Mouse (Mus musculus) right cerebral cortex, postnatal 25 days (tissue): ENCODE data around the gene Hspa1b.
"Not testable (repeated sequence)": the region's sequence is repeated elsewhere in the genome, so short reads cannot be mapped to it uniquely, and the experiment has no call there.

Experiments
- DNase-seq: peaks from one replicate; pipeline ENCODE4 v3.0.0; 2022

The Hspa1b gene

GRCm38 (mm10) chr17:34981690-34982180 lies 22.7 kb upstream of the Hspa1b start, which contains the start of gene Lsm2:
Lsm2 (plus strand) TSS chr17:34981862.
- peak; percentile 96 for DNase-seq

DNA sequence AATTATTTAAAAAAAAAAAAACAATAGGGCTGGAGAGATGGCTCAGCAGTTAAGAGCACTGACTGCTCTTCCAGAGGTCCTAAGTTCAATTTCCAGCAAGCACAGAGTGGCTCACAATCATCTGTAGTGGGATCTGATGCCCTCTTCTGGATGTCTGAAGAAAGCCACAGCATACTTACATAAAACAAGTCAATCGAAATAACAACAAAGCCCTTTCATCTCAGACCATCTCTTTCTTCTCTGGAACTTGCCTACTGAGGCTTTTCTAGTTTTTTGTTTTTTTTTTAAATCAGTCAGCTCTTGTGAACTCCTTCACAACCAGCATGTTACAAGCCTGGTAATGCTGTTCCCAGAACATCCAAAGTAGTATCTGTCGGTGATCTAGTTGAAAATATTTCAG lies 21.6 kb upstream of the Hspa1b start:
- no peak for DNase-seq

DNA sequence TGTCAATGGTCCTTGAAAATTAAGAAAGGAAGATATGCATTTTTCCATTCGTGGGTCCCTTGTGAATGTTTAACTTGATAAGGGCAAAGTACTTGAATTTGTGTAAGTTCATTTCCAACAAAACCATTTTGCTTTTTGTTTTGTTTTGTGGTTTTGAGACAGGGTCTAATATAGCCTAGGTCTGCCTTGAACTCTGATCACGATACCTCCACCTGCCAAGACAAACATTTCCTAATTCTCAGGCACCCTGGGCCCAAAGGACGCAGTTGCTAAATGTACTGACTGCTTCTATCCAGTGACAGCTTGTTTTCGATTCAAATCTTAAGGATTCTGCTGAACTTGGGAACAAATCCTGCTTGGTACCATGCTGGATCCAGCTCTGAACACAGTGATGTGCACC lies 20.6 kb upstream of the Hspa1b start:
- no peak for DNase-seq

- DNase-seq, result no peak
Observed at GRCm38 (mm10) chr17:34978239-34978638, 19.2 kb upstream of the Hspa1b start.

GRCm38 (mm10) chr17:34977000-34977399 lies 18.0 kb upstream of the Hspa1b start:
- no peak for DNase-seq

DNA sequence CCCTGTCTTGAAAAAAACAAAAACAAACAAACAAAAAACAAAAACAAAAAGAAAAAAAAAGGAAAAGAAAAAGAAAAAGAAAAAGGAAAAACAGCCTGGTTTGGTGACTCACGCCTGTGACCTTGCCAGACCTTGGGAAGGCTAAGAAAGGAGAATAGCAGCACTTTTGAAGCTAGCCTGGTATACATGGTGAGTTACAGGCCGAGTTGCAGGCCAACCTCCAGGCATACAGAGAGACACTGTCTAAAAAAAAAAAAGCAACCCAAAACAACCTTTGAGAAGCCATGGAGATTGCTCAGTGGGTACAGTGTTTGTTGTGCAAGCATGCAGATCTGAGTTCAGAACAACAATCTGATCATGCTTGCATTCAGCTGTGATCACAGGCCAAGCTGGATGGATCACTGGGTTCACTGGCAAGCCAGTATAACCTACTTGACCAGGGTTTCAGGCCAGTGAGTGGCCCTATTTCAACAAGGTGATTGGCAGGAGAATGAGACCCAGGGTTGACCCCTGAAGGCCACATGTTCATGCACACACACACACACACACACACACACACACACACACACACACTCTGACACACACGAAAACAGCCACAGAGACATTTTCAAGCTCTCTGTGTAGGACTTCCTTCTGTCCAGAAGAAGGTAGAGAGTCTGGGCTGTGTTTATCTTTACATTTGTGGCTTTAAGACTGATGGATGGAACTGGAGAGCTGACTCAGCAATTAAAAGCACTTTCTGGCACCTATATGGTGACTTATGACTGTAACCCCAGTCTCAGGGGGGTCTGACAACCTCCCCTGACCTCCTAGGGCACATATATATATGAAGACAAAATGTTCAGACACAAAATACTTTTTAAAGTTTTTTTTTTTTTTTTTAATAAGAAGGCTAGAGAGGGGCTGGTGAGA lies 16.8 kb upstream of the Hspa1b start:
- no peak for DNase-seq

GRCm38 (mm10) chr17:34972069-34972749 lies 13.2 kb upstream of the Hspa1b start, which contains the start of the genes Hspa1a and Hspa1l:
Hspa1a (minus strand) TSS chr17:34972156.
Hspa1l (plus strand) TSS chr17:34972703.
- DNase-seq, result peak; percentile 80

DNA sequence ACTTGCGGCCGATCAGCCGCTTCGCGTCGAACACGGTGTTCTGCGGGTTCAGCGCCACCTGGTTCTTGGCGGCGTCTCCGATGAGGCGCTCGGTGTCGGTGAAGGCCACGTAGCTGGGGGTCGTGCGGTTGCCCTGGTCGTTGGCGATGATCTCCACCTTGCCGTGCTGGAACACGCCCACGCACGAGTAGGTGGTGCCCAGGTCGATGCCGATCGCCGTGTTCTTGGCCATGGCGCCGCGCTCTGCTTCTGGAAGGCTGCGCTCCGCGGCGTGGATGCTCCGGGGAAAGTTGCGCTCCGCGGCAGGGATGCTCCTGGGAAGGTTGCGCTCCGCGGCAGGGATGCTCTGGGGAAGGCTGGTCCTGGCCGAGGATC lies 12.6 kb upstream of the Hspa1b start:
- DNase-seq, result not testable (repeated sequence)

DNA sequence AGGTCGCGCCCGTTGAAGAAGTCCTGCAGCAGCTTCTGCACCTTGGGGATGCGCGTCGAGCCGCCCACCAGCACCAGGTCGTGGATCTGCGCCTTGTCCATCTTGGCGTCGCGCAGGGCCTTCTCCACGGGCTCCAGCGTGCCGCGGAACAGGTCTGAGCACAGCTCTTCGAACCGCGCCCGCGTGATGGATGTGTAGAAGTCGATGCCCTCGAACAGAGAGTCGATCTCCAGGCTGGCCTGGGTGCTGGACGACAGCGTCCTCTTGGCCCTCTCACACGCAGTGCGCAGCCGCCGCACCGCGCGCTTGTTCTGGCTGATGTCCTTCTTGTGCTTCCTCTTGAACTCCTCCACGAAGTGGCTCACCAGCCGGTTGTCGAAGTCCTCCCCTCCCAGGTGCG lies 11.8 kb upstream of the Hspa1b start:
- DNase-seq, result not testable (repeated sequence)

DNA sequence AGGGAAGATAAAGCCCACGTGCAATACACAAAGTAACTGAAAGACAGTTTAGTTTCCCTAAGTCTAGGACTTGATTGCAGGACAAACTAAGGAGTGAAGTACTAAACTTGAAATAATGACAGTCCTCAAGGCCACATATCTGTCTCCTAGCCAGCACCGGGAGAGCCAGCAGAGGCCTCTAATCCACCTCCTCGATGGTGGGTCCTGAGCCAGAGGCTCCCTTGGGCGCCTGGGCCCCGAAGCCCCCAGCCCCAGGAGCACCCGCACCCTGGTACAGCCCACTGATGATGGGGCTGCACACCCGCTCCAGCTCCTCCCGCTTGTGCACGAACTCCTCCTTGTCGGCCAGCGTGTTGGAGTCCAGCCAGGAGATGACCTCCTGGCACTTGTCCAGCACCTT lies 10.8 kb upstream of the Hspa1b start, which contains the start of gene Gm20481:
Gene Gm20481 (plus strand): TSS at position 91 of the 400 bp plus-strand sequence.
- DNase-seq, result not testable (repeated sequence)

DNA sequence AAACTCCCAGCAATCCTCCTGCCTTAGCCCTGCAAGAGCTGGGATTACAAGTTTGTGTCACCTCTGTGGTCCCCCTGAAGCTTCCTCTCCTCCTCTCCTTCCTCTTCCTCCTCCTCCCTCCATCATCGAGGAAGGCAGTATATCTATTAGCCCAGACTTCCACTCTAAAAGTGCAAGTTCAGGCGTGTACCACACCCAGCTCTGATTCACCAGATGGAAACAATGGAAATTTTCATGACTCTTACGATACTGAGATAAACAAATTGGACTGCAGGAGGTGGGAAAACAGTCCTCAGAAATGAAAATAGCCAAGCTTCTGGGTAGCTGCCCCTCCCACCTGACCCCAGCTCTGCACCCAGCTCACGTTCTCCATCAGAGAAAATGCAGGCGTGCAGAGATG lies 6.6 kb upstream of the Hspa1b start:
- DNase-seq, result no peak

DNA sequence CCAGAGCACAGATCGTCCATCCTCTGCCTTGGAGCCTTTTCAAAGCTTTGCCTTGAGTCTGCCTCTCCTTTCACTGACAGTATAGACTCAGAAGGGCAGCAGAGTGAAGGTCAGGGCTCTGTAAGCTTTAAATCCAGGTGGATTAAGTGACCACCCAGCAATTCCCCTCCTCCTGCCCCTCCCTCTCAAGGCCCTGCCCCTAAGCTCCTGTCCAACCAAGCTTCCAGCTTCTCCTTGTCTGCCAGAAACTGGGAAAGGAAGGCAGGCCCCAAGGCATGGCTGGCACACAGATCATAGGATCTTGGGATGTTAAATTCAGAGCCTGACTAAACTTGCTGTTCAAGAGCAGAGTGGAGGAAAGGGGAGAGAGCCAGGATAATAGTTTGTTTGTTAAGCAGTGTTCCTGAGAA lies 5.6 kb upstream of the Hspa1b start:
- no peak for DNase-seq

- DNase-seq, result no peak
Observed at GRCm38 (mm10) chr17:34962841-34963240, 3.8 kb upstream of the Hspa1b start.

GRCm38 (mm10) chr17:34962125-34962524 lies 3.1 kb upstream of the Hspa1b start:
- DNase-seq, result no peak

GRCm38 (mm10) chr17:34960702-34961493 lies 1.9 kb upstream of the Hspa1b start:
- DNase-seq, result no peak

DNA sequence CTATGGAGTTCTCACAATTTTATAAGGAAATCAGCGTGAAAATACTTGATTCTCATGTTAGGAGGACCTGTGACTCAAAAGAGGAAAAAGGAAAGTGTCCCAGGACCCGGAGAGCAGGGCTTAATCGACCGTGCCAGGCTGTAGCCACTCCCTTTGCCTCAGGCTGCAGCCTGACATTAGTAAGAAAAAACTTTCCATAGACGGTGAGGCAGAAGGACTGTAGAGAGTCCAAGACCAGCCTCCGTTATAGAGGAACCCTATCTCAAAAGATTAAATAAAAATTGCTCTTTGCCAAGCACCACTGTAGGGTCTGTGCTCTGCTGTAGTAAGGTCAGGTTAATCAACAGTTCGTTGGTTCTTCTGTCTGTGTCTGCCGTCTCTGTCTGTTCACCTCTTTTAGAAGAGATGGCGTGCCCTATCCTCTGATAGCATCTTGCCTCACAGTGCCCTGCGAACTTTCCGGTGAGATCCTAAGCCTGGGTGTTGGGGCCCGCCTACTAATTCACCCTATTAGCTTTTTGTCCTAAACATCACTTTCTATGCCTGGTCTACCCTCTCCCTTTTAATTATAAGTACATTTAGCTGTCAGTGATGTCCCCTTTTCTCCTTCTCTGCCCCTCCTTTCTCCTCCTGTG lies 960 bp upstream of the Hspa1b start:
- no peak for DNase-seq

DNA sequence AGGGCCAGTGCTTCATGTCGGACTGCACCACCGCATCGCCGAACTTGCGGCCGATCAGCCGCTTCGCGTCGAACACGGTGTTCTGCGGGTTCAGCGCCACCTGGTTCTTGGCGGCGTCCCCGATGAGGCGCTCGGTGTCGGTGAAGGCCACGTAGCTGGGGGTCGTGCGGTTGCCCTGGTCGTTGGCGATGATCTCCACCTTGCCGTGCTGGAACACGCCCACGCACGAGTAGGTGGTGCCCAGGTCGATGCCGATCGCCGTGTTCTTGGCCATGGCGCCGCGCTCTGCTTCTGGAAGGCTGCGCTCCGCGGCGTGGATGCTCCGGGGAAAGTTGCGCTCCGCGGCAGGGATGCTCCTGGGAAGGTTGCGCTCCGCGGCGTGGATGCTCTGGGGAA lies 306 bp downstream of the Hspa1b start:
- not testable (repeated sequence) for DNase-seq

- not testable (repeated sequence) for DNase-seq
Observed at GRCm38 (mm10) chr17:34957966-34958365, 1.1 kb downstream of the Hspa1b start.

DNA sequence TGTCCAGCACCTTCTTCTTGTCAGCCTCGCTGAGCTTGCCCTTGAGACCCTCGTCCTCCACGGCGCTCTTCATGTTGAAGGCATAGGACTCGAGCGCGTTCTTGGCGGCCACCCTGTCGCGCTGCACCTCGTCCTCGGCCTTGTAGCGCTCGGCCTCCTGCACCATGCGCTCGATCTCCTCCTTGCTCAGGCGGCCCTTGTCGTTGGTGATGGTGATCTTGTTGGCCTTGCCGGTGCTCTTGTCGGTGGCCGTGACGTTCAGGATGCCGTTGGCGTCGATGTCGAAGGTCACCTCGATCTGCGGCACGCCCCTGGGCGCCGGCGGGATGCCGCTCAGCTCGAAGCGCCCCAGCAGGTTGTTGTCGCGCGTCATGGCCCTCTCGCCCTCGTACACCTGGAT lies 1.7 kb downstream of the Hspa1b start:
- DNase-seq, result not testable (repeated sequence)

DNA sequence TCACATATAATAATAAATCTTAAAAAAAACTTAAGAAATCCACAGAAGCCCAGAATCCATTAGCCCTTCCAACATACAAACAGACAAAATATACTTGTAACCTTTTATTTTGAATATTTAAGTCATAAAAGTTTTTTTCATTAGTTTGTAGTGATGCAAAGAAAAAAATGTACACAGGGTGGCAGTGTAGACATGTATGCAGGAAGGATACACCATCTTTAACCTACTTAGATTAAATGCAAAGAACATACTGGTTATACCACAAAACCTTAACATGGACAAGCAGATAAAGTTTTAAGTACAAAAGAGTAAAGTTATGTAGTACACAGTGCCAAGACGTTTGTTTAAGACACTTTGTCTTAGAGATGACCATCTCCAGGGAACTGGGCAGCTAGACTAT lies 2.7 kb downstream of the Hspa1b start:
- DNase-seq, result no peak

DNA sequence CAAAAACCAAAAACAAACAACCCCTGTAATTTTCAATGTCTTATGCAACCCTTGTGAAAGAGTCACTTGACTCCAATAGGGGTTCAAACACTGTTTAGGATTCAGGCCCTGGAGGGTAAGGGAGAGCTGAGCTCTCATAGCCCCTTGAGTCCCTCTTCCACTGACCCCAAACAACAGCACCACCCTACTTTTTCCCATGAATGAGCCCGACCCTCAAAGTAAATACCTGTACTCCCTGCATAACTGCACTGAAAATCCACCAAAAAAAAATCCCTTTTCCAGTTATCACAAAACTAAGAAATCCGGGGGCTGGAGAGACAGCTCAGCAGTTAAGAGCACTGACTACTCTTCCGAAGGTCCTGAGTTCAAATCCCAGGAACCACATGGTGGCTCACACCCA lies 3.2 kb downstream of the Hspa1b start:
- no peak for DNase-seq

DNA sequence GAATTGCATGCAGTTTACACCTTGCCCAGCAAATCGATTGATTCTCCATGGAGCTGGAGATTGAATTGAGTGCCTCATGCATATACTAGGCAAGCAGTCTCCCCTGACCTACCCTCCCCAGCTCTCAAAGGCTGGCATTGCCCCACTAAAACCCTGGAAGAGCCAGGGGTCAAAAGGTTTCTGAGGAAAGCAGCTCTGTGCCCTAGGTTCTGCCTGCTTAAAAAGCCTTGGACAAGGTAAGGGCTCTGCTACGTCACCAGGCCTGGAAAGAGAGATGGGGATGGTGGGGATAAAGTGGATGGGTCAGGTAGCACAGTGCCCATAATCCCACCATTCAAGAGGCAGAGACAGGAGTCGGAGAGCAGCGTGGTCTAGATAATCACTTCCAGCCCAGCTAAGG lies 4.2 kb downstream of the Hspa1b start:
- no peak for DNase-seq
